Mouse (Mus musculus) heart, embryonic 16.5 days (tissue): ENCODE results near the gene Atf5. TPM values are rescaled to one million over a fixed set of nuclear protein-coding genes. Genes with fewer than 3 reads are reported as not detected.

Source experiments
- ATAC-seq: fragments of 200-750 bp; cut with Nextera tagmentation; replicated peaks from 2 replicates; pipeline ENCODE4 v1.8.0; 2017; ENCODE audit warnings: moderate number of reproducible peaks; ENCODE audit not compliant: insufficient read depth, low FRiP score; ENCODE audit errors: extremely low read depth
- H3K27ac ChIP-seq: fragments of 300-500 bp; sonication (generic); 2 replicates; pipeline ENCODE4 v1.5.1; 2014; ENCODE audit warnings: mild to moderate bottlenecking, low read length, control low read depth, moderate library complexity
- H3K27me3 ChIP-seq: fragments of 300-500 bp; sonication (generic); 2 replicates; pipeline ENCODE4 v1.6.1; 2014; ENCODE audit warnings: low read length, mixed read lengths; ENCODE audit not compliant: control insufficient read depth, insufficient read depth
- H3K36me3 ChIP-seq: fragments of 300-500 bp; sonication (generic); 2 replicates; pipeline ENCODE4 v1.6.1; 2014; ENCODE audit not compliant: control insufficient read depth, insufficient read depth
- H3K4me1 ChIP-seq: fragments of 300-500 bp; sonication (generic); 2 replicates; pipeline ENCODE4 v1.6.1; 2014; ENCODE audit warnings: low read length, mixed read lengths; ENCODE audit not compliant: control insufficient read depth, insufficient read depth
- H3K4me2 ChIP-seq: fragments of 300-500 bp; sonication (generic); 2 replicates; pipeline ENCODE4 v1.6.1; 2014; ENCODE audit warnings: low read depth, mild to moderate bottlenecking, control low read depth, low read length
- H3K4me3 ChIP-seq: fragments of 300-500 bp; sonication (generic); 2 replicates; pipeline ENCODE4 v1.5.1; 2014; ENCODE audit warnings: mild to moderate bottlenecking, control low read depth, low read length
- H3K9ac ChIP-seq: fragments of 300-500 bp; sonication (generic); 2 replicates; pipeline ENCODE4 v1.6.1; 2014; ENCODE audit warnings: low read length, control low read depth
- H3K9me3 ChIP-seq: fragments of 300-500 bp; sonication (generic); replicated peaks from 2 replicates; pipeline ENCODE4 v1.6.1; 2016; ENCODE audit warnings: low read length; ENCODE audit not compliant: control insufficient read depth
- WGBS: fragments of 180-500 bp; shearing (Covaris S2); extraction: QIAGEN DNeasy Blood & Tissue Kit; methylation state at CpG from one replicate; pipeline ENCODE4 v1.1.7; 2014; 5-methylcytosine and 5-hydroxymethylcytosine counted together
- polyA plus RNA-seq: library from polyadenylated mRNA; unstranded; fragments of >200 nt; fragmentation: Nextera tagmentation; extraction: Ambion mirVana; gene quantifications from 2 replicates; pipeline ENCODE4 v1.2.1, GENCODE M21; 2015

Gene Atf5
- polyA plus RNA-seq, 1 experiment from 2014 or later, result 2.3 TPM

- H3K36me3 ChIP-seq, result no peaks in the 10 kb centered on the region
- H3K4me2 ChIP-seq, result no peak overlapping the region
- H3K27me3 ChIP-seq, result no peaks in the 10 kb centered on the region
- H3K9me3 ChIP-seq, result no peaks in the 10 kb centered on the region
- no peak overlapping the region for H3K4me3 ChIP-seq
- WGBS, result 90% methylated on average over 12 of the region's 12 CpGs
- H3K4me1 ChIP-seq, result peaks cover 44% of the 10 kb centered on the region
- ATAC-seq, result no peak
- H3K9ac ChIP-seq, result no peak overlapping the region
- H3K27ac ChIP-seq, result no peak overlapping the region
Measured at GRCm38 (mm10) chr7:44851625-44852234, 35.3 kb upstream of the Atf5 start.

- H3K4me2 ChIP-seq, result peak overlapping the region; percentile 85
- peaks cover 37% of the 10 kb centered on the region for H3K4me1 ChIP-seq
- H3K36me3 ChIP-seq, result peaks cover 7% of the 10 kb centered on the region
- 68% methylated on average over 8 of the region's 8 CpGs for WGBS
- no peaks in the 10 kb centered on the region for H3K27me3 ChIP-seq
- H3K4me3 ChIP-seq, result peak overlapping the region; percentile 85
- peak overlapping the region; percentile 94 for H3K9ac ChIP-seq
- ATAC-seq, result no peak
- no peaks in the 10 kb centered on the region for H3K9me3 ChIP-seq
- peak overlapping the region; percentile 99 for H3K27ac ChIP-seq
Measured at GRCm38 (mm10) chr7:44850789-44851624, 34.5 kb upstream of the Atf5 start.

GRCm38 (mm10) chr7:44850146-44850545 is 33.7 kb upstream of the Atf5 start:
- Histone ChIP-seq H3K4me2 (peak overlapping the region; percentile 85), H3K4me1 (peaks cover 33% of the 10 kb centered on the region), H3K27ac (peak overlapping the region; percentile 99), H3K9ac (peak overlapping the region; percentile 94), H3K4me3 (peak overlapping the region; percentile 85), H3K9me3 (no peaks in the 10 kb centered on the region), H3K27me3 (no peaks in the 10 kb centered on the region), H3K36me3 (peaks cover 14% of the 10 kb centered on the region)
- peak; percentile 8; the same call in 1 of the 2 replicates for ATAC-seq
- WGBS, result under 1% methylated on average over 33 of the region's 33 CpGs

GRCm38 (mm10) chr7:44849416-44850111 is 33.1 kb upstream of the Atf5 start:
- peak overlapping the region; percentile 85 for H3K4me3 ChIP-seq
- H3K27me3 ChIP-seq, result no peaks in the 10 kb centered on the region
- peaks cover 20% of the 10 kb centered on the region for H3K36me3 ChIP-seq
- H3K4me2 ChIP-seq, result peak overlapping the region; percentile 85
- ATAC-seq, result peak; percentile 58
- H3K9ac ChIP-seq, result peak overlapping the region; percentile 94
- under 1% methylated on average over 41 of the region's 41 CpGs for WGBS
- no peaks in the 10 kb centered on the region for H3K9me3 ChIP-seq
- peak overlapping the region; percentile 99 for H3K27ac ChIP-seq
- peaks cover 30% of the 10 kb centered on the region for H3K4me1 ChIP-seq

GRCm38 (mm10) chr7:44848561-44849415 is 32.3 kb upstream of the Atf5 start, which contains the start of the genes Akt1s1 and Tbc1d17:
Akt1s1 (plus strand) TSS chr7:44848991.
Tbc1d17 (minus strand) TSS chr7:44849079.
- Histone ChIP-seq H3K27me3 (no peaks in the 10 kb centered on the region), H3K9ac (peak within 1 kb of the TSS; percentile 94), H3K27ac (peak within 1 kb of the TSS; percentile 99), H3K9me3 (no peaks in the 10 kb centered on the region), H3K36me3 (peaks cover 28% of the 10 kb centered on the region), H3K4me1 (peaks cover 28% of the 10 kb centered on the region), H3K4me2 (peak within 1 kb of the TSS; percentile 85), H3K4me3 (peak within 1 kb of the TSS; percentile 85)
- under 1% methylated on average over 54 of the region's 54 CpGs for WGBS
- peak; percentile 85 for ATAC-seq

- Histone ChIP-seq H3K9ac (peak overlapping the region; percentile 73), H3K27ac (peak overlapping the region; percentile 99; the same call in 1 of the 2 replicates), H3K9me3 (no peaks in the 10 kb centered on the region), H3K4me2 (peak overlapping the region; percentile 85), H3K4me1 (peaks cover 25% of the 10 kb centered on the region), H3K27me3 (no peaks in the 10 kb centered on the region), H3K4me3 (peak overlapping the region; percentile 85), H3K36me3 (peaks cover 33% of the 10 kb centered on the region)
- no peak for ATAC-seq
- WGBS, result 73% methylated on average over 5 of the region's 5 CpGs
Measured at GRCm38 (mm10) chr7:44847772-44848171, 31.3 kb upstream of the Atf5 start.

GRCm38 (mm10) chr7:44846804-44847203 is 30.3 kb upstream of the Atf5 start:
- WGBS, result 91% methylated on average over 7 of the region's 7 CpGs
- H3K4me3 ChIP-seq, result no peak overlapping the region
- H3K27ac ChIP-seq, result no peak overlapping the region
- no peak overlapping the region for H3K4me2 ChIP-seq
- no peak overlapping the region for H3K9ac ChIP-seq
- H3K36me3 ChIP-seq, result peaks cover 37% of the 10 kb centered on the region
- no peak for ATAC-seq
- H3K4me1 ChIP-seq, result peaks cover 21% of the 10 kb centered on the region
- no peaks in the 10 kb centered on the region for H3K9me3 ChIP-seq
- no peaks in the 10 kb centered on the region for H3K27me3 ChIP-seq

GRCm38 (mm10) chr7:44845006-44845405 is 28.5 kb upstream of the Atf5 start:
- H3K9ac ChIP-seq, result no peak overlapping the region
- peaks cover 6% of the 10 kb centered on the region; the same call in 1 of the 2 replicates for H3K27me3 ChIP-seq
- H3K36me3 ChIP-seq, result peaks cover 49% of the 10 kb centered on the region
- WGBS, result 95% methylated on average over 10 of the region's 10 CpGs
- H3K9me3 ChIP-seq, result no peaks in the 10 kb centered on the region
- ATAC-seq, result no peak
- no peak overlapping the region for H3K27ac ChIP-seq
- H3K4me1 ChIP-seq, result peaks cover 12% of the 10 kb centered on the region
- H3K4me2 ChIP-seq, result no peak overlapping the region
- H3K4me3 ChIP-seq, result no peak overlapping the region
